Mouse (Mus musculus) cerebellum, adult 18-20 months (tissue): Measurements from ENCODE around the gene Cul7.

Experiments used
- DNase-seq, 2 experiments: peaks; one replicate each; pipeline ENCODE4 v3.0.0; 2021

Cul7 gene

GRCm38 (mm10) chr17:46628791-46629684 lies 21.1 kb upstream of the Cul7 start, which contains the start of gene Ptk7:
Gene Ptk7 (minus strand): TSS chr17:46629504.
- peak; percentile 46 to 68 for DNase-seq

GRCm38 (mm10) chr17:46629685-46630441 lies 20.3 kb upstream of the Cul7 start:
- no peak for DNase-seq

GRCm38 (mm10) chr17:46636831-46637523 lies 13.2 kb upstream of the Cul7 start:
- peak; percentile 66 to 80 for DNase-seq

- no peak for DNase-seq
Observed at GRCm38 (mm10) chr17:46639929-46640328, 10.2 kb upstream of the Cul7 start.

- no peak for DNase-seq
Observed at GRCm38 (mm10) chr17:46642060-46642459, 8.1 kb upstream of the Cul7 start.

- no peak for DNase-seq
Observed at GRCm38 (mm10) chr17:46644152-46644805, 5.9 kb upstream of the Cul7 start.

GRCm38 (mm10) chr17:46644916-46645475 lies 5.1 kb upstream of the Cul7 start:
- DNase-seq: peak; percentile 62 to 67

- DNase-seq: peak; percentile 97 to 99
Observed at GRCm38 (mm10) chr17:46645561-46646321, 4.4 kb upstream of the Cul7 start, which contains the start of the genes Klc4 and Mrpl2. Gene Klc4 (minus strand): TSS chr17:46646022. Gene Mrpl2 (plus strand): TSS chr17:46646229.

- no peak for DNase-seq
Observed at GRCm38 (mm10) chr17:46646322-46646662, 3.8 kb upstream of the Cul7 start.

- no peak for DNase-seq
Observed at GRCm38 (mm10) chr17:46647279-46647678, 2.9 kb upstream of the Cul7 start.

- DNase-seq: no peak
Observed at GRCm38 (mm10) chr17:46648436-46648835, 1.7 kb upstream of the Cul7 start.

GRCm38 (mm10) chr17:46649811-46650210 lies 326 bp upstream of the Cul7 start:
- peak in 1 of 2 experiments; percentile 39 for DNase-seq

- DNase-seq: no peak
Observed at GRCm38 (mm10) chr17:46651292-46651691, 1.2 kb downstream of the Cul7 start.

- DNase-seq: no peak
Observed at GRCm38 (mm10) chr17:46651755-46652547, 1.8 kb downstream of the Cul7 start.

- no peak for DNase-seq
Observed at GRCm38 (mm10) chr17:46656054-46656453, 5.9 kb downstream of the Cul7 start.

GRCm38 (mm10) chr17:46661351-46661750 lies 11.2 kb downstream of the Cul7 start:
- DNase-seq: peak; percentile 71 to 75

- DNase-seq: peak; percentile 69 to 74
Observed at GRCm38 (mm10) chr17:46661981-46662380, 11.8 kb downstream of the Cul7 start.

- DNase-seq: peak; percentile 69 to 79
Observed at GRCm38 (mm10) chr17:46662730-46663129, 12.6 kb downstream of the Cul7 start.

GRCm38 (mm10) chr17:46667712-46668111 lies 17.6 kb downstream of the Cul7 start:
- DNase-seq: no peak

- no peak for DNase-seq
Observed at GRCm38 (mm10) chr17:46669911-46670310, 19.8 kb downstream of the Cul7 start.
